Comparison of ENCODE assay signal across 16 mouse cellular contexts in genomic region chr1:82220673-82221396, GRCm38 (mm10). TPM values are rescaled to one million over a fixed set of nuclear protein-coding genes. Genes with fewer than 3 reads are reported as not detected.
A peak's percentile ranks its signal among the peaks of the same experiment; 100 is the strongest.
DNase-seq lines count a peak whose midpoint lies in the region; ATAC-seq and TF ChIP-seq lines count a peak whose summit lies in the region.
"Had no signal": no experiment of that assay in that cellular context is flagged by ENCODE, and none has a peak within 500 bp of the region (broad histone marks: within the 10 kb centered on the region; RNA-seq: fewer than 3 reads in every experiment).

No protein-coding gene starts in this region.

- intact Hi-C loops in heart, postnatal 10 days (cut with DNase I): no loop called here

- TF ChIP-seq CTCF in lung, embryonic 14.5 days (IDR thresholded peaks at IDR 0.05; ENCODE audit: low read depth): no peak
- TF ChIP-seq CTCF in intestine, postnatal 0 days (IDR thresholded peaks at IDR 0.05; ENCODE audit: low read depth): no peak

- H3K4me3 ChIP-seq in heart, embryonic 11.5 days (ENCODE audit: low read depth, low read length): no peak overlapping the region
- H3K4me3 ChIP-seq in lung, embryonic 14.5 days (ENCODE audit: low read depth, low read length): no peak overlapping the region
- H3K4me3 ChIP-seq in embryonic facial prominence, embryonic 10.5 days: no peak overlapping the region
- H3K4me3 ChIP-seq in embryonic facial prominence, embryonic 14.5 days (ENCODE audit: low read depth, low read length): no peak overlapping the region
- H3K4me3 ChIP-seq in intestine, postnatal 0 days (ENCODE audit: low read depth, low read length): no peak overlapping the region
- H3K4me3 ChIP-seq: forebrain, embryonic 13.5 days; kidney, embryonic 15.5 days; limb, embryonic 15.5 days; neural tube, embryonic 12.5 days had no signal

- H3K4me2 ChIP-seq in heart, embryonic 11.5 days: peak overlapping the region; percentile 34; the same call in 1 of the 2 replicates
- peak overlapping the region; percentile 40 for H3K4me2 ChIP-seq in lung, embryonic 14.5 days
- H3K4me2 ChIP-seq in embryonic facial prominence, embryonic 14.5 days (ENCODE audit: low read depth, low read length): peak overlapping the region; percentile 1; the same call in 1 of the 2 replicates
- no peak overlapping the region for H3K4me2 ChIP-seq in intestine, postnatal 0 days (replicated peaks; ENCODE audit: low read depth)
- H3K4me2 ChIP-seq: forebrain, embryonic 13.5 days; kidney, embryonic 15.5 days; limb, embryonic 15.5 days; neural tube, embryonic 12.5 days had no signal

- H3K27me3 ChIP-seq in heart, embryonic 11.5 days (ENCODE audit: control insufficient read depth, insufficient read depth, low read length): no peaks in the 10 kb centered on the region
- H3K27me3 ChIP-seq in lung, embryonic 14.5 days (ENCODE audit: insufficient read depth, low read length): no peaks in the 10 kb centered on the region
- no peaks in the 10 kb centered on the region for H3K27me3 ChIP-seq in embryonic facial prominence, embryonic 10.5 days (replicated peaks; ENCODE audit: low read depth, poor library complexity, severe bottlenecking)
- H3K27me3 ChIP-seq in embryonic facial prominence, embryonic 14.5 days (replicated peaks; ENCODE audit: control insufficient read depth, insufficient read depth, low read length): no peaks in the 10 kb centered on the region
- H3K27me3 ChIP-seq in intestine, postnatal 0 days (replicated peaks; ENCODE audit: control insufficient read depth, insufficient read depth, low read length): no peaks in the 10 kb centered on the region
- H3K27me3 ChIP-seq: forebrain, embryonic 13.5 days; kidney, embryonic 15.5 days; limb, embryonic 15.5 days; neural tube, embryonic 12.5 days had no signal

- H3K9ac ChIP-seq in heart, embryonic 11.5 days (ENCODE audit: low read depth, low read length): 0 out of 2 replicates have a peak overlapping the region, but pooled peaks have one; percentile 28
- H3K9ac ChIP-seq in lung, embryonic 14.5 days: no peak overlapping the region
- no peak overlapping the region for H3K9ac ChIP-seq in embryonic facial prominence, embryonic 14.5 days (ENCODE audit: low read depth, low read length)
- H3K9ac ChIP-seq in intestine, postnatal 0 days (ENCODE audit: low read depth, low read length): no peak overlapping the region
- H3K9ac ChIP-seq: forebrain, embryonic 13.5 days; kidney, embryonic 15.5 days; limb, embryonic 15.5 days; neural tube, embryonic 12.5 days had no signal

- H3K4me1 ChIP-seq in heart, embryonic 11.5 days (ENCODE audit: control insufficient read depth, insufficient read depth, low read length): peaks cover 10% of the 10 kb centered on the region; the same call in 1 of the 2 replicates
- peaks cover 11% of the 10 kb centered on the region; the same call in 1 of the 2 replicates for H3K4me1 ChIP-seq in lung, embryonic 14.5 days (ENCODE audit: insufficient read depth)
- peaks cover 14% of the 10 kb centered on the region for H3K4me1 ChIP-seq in embryonic facial prominence, embryonic 10.5 days
- peaks cover 9% of the 10 kb centered on the region; the same call in 1 of the 2 replicates for H3K4me1 ChIP-seq in embryonic facial prominence, embryonic 14.5 days (ENCODE audit: control insufficient read depth, insufficient read depth, low read length)
- H3K4me1 ChIP-seq in intestine, postnatal 0 days (replicated peaks; ENCODE audit: control insufficient read depth, insufficient read depth, low read length): no peaks in the 10 kb centered on the region
- H3K4me1 ChIP-seq: kidney, embryonic 15.5 days; neural tube, embryonic 12.5 days had no signal

- no peak overlapping the region for H3K27ac ChIP-seq in heart, embryonic 11.5 days (ENCODE audit: low read depth, low read length)
- peak overlapping the region; percentile 56; the same call in 1 of the 2 replicates for H3K27ac ChIP-seq in lung, embryonic 14.5 days (ENCODE audit: low read depth)
- H3K27ac ChIP-seq in embryonic facial prominence, embryonic 10.5 days (replicated peaks): peak overlapping the region; percentile 44
- no peak overlapping the region for H3K27ac ChIP-seq in embryonic facial prominence, embryonic 14.5 days (replicated peaks; ENCODE audit: low read depth, low read length)
- no peak overlapping the region for H3K27ac ChIP-seq in intestine, postnatal 0 days (ENCODE audit: low read depth, low read length)
- H3K27ac ChIP-seq: forebrain, embryonic 13.5 days; kidney, embryonic 15.5 days; limb, embryonic 15.5 days; neural tube, embryonic 12.5 days had no signal

- no peak for DNase-seq in heart, postnatal 10 days
- peak; percentile 63 for DNase-seq in lung, embryonic 14.5 days
- no peak for DNase-seq in lung, postnatal 25 days (ENCODE audit: low spot score)
- peak; percentile 16 for DNase-seq in embryonic facial prominence, embryonic 10.5 days (ENCODE audit: low spot score)
- peak; percentile 46 for DNase-seq in embryonic facial prominence, embryonic 14.5 days (ENCODE audit: low spot score)
- DNase-seq in urinary bladder, postnatal 14 days (ENCODE audit: low spot score): no peak
- DNase-seq: adrenal gland, postnatal 36 days; cerebellum, postnatal 25 days; layer of hippocampus, adult 9-11 months had no signal

- 32% methylated on average over 11 of the region's 12 CpGs for WGBS in heart, embryonic 11.5 days (ENCODE audit: insufficient replicate concordance)
- WGBS in lung, embryonic 14.5 days: 18% methylated on average over 12 of the region's 12 CpGs
- WGBS in embryonic facial prominence, embryonic 10.5 days: 45% methylated on average over 12 of the region's 12 CpGs
- 22% methylated on average over 12 of the region's 12 CpGs for WGBS in embryonic facial prominence, embryonic 14.5 days
- 62% methylated on average over 12 of the region's 12 CpGs for WGBS in intestine, postnatal 0 days

- no peaks in the 10 kb centered on the region for H3K36me3 ChIP-seq in heart, embryonic 11.5 days (ENCODE audit: control insufficient read depth, insufficient read depth, low read length)
- H3K36me3 ChIP-seq in lung, embryonic 14.5 days (ENCODE audit: insufficient read depth): no peaks in the 10 kb centered on the region
- no peaks in the 10 kb centered on the region for H3K36me3 ChIP-seq in embryonic facial prominence, embryonic 10.5 days (replicated peaks)
- H3K36me3 ChIP-seq in embryonic facial prominence, embryonic 14.5 days (ENCODE audit: control insufficient read depth, insufficient read depth, low read length): no peaks in the 10 kb centered on the region
- no peaks in the 10 kb centered on the region for H3K36me3 ChIP-seq in intestine, postnatal 0 days (ENCODE audit: control insufficient read depth, insufficient read depth)
- H3K36me3 ChIP-seq: kidney, embryonic 15.5 days; limb, embryonic 15.5 days; neural tube, embryonic 12.5 days had no signal

- no peaks in the 10 kb centered on the region for H3K9me3 ChIP-seq in heart, embryonic 11.5 days (replicated peaks; ENCODE audit: control insufficient read depth, low read length)
- no peaks in the 10 kb centered on the region for H3K9me3 ChIP-seq in lung, embryonic 14.5 days (ENCODE audit: low read depth, low read length)
- no peaks in the 10 kb centered on the region for H3K9me3 ChIP-seq in embryonic facial prominence, embryonic 10.5 days
- no peaks in the 10 kb centered on the region for H3K9me3 ChIP-seq in embryonic facial prominence, embryonic 14.5 days (ENCODE audit: control insufficient read depth, low read length)
- H3K9me3 ChIP-seq in intestine, postnatal 0 days (ENCODE audit: control insufficient read depth): no peaks in the 10 kb centered on the region
- H3K9me3 ChIP-seq: forebrain, embryonic 13.5 days; kidney, embryonic 15.5 days; limb, embryonic 15.5 days; neural tube, embryonic 12.5 days had no signal

- ATAC-seq in heart, embryonic 11.5 days (replicated peaks; ENCODE audit: insufficient number of reproducible peaks, low FRiP score, low TSS enrichment): no peak
- ATAC-seq in lung, embryonic 14.5 days (ENCODE audit: insufficient read depth): peak; percentile 79
- ATAC-seq in embryonic facial prominence, embryonic 14.5 days (ENCODE audit: low read depth): peak; percentile 37; the same call in 1 of the 2 replicates
- no peak for ATAC-seq in intestine, postnatal 0 days
- ATAC-seq: forebrain, embryonic 13.5 days had no signal

RNA-seq across cellular contexts. Expression of gene Gm9747, which starts 12.1 kb away (rescaled TPM):
- 33.1 and 40.5 TPM in 2 replicates for polyA plus RNA-seq in heart, embryonic 11.5 days (2014; fragmentation: Nextera tagmentation; extraction: Ambion mirVana)
- total RNA-seq in heart, postnatal 10 days (2021): not detected
- polyA plus RNA-seq in lung, embryonic 14.5 days (2014; fragmentation: Nextera tagmentation; extraction: Ambion mirVana): 46.3 and 52.0 TPM in 2 replicates
- polyA plus RNA-seq in embryonic facial prominence, embryonic 10.5 days (2016; fragmentation: Nextera tagmentation; extraction: Ambion mirVana): 18.7 and 24.9 TPM in 2 replicates
- 53.6 and 55.0 TPM in 2 replicates for polyA plus RNA-seq in embryonic facial prominence, embryonic 14.5 days (2014; fragmentation: Nextera tagmentation; extraction: Ambion mirVana)
- 3.6 and 3.8 TPM in 2 replicates for polyA plus RNA-seq in intestine, postnatal 0 days (2015; fragmentation: Nextera tagmentation; extraction: Ambion mirVana)
- total RNA-seq: adrenal gland, postnatal 36 days; hematopoietic stem cell, adult 5-6 weeks had no signal

Comparison
In these comparisons a context has a peak if more than half of its experiments do, and no peak if none do; other contexts are left out.
1. H3K27ac ChIP-seq: peak in lung, embryonic 14.5 days (single experiment) and embryonic facial prominence, embryonic 10.5 days (single experiment); none in heart, embryonic 11.5 days (single experiment), embryonic facial prominence, embryonic 14.5 days (single experiment) and intestine, postnatal 0 days (single experiment).
2. DNase-seq: peak in lung, embryonic 14.5 days (single experiment), embryonic facial prominence, embryonic 10.5 days (single experiment) and embryonic facial prominence, embryonic 14.5 days (single experiment); none in heart, postnatal 10 days (0 of 2), lung, postnatal 25 days (single experiment) and urinary bladder, postnatal 14 days (single experiment).
3. ATAC-seq: peak in lung, embryonic 14.5 days (single experiment) and embryonic facial prominence, embryonic 14.5 days (single experiment); none in heart, embryonic 11.5 days (single experiment) and intestine, postnatal 0 days (single experiment).